Mouse (Mus musculus) MEL (cell line): Measurements from ENCODE around the gene Pef1. TPM values are rescaled to one million over a fixed set of nuclear protein-coding genes. Genes with fewer than 3 reads are reported as not detected.

ENCODE experiments used
- DNase-seq: peaks from one replicate; pipeline ENCODE4 v3.0.0; 2011; ENCODE audit warnings: low read depth, low spot score
- H3K27ac ChIP-seq: 2 replicates; pipeline ENCODE4 v1.5.1; 2012; ENCODE audit warnings: low read depth, mild to moderate bottlenecking, control low read depth, low read length, moderate library complexity; ENCODE audit not compliant: control insufficient read depth
- H3K27me3 ChIP-seq, 2 experiments: fragments of 150-350 bp in 1 of 2; sonication (generic) in 1 of 2; 2 replicates each; pipeline ENCODE4 v1.6.1; 2012; ENCODE audit warnings: low read length in 2 of 2, mild to moderate bottlenecking in 2 of 2, improper control_type of control experiment in 1 of 2, moderate library complexity in 1 of 2; ENCODE audit not compliant: insufficient read depth in 2 of 2, control insufficient read depth in 1 of 2
- H3K36me3 ChIP-seq, 2 experiments: 2 replicates each; pipeline ENCODE4 v1.6.1; 2012 to 2014; ENCODE audit warnings: low read length in 2 of 2, improper control_type of control experiment in 1 of 2, inconsistent platforms in 1 of 2, mild to moderate bottlenecking in 1 of 2; ENCODE audit not compliant: insufficient read depth in 2 of 2, control insufficient read depth in 1 of 2
- H3K4me1 ChIP-seq, 2 experiments: fragments of 150-350 bp in 1 of 2; sonication (generic) in 1 of 2; 2 replicates each; pipeline ENCODE4 v1.6.1; 2012; ENCODE audit warnings: low read length in 2 of 2, improper control_type of control experiment in 1 of 2, mild to moderate bottlenecking in 1 of 2; ENCODE audit not compliant: insufficient read depth in 2 of 2, control insufficient read depth in 1 of 2
- H3K4me3 ChIP-seq, 2 experiments: fragments of 150-350 bp in 1 of 2; sonication (generic) in 1 of 2; 2 replicates each; pipeline ENCODE4 v1.5.1; 2012; ENCODE audit warnings: low read depth in 2 of 2, low read length in 2 of 2, mild to moderate bottlenecking in 2 of 2, moderate library complexity in 2 of 2, control low read depth in 1 of 2, improper control_type of control experiment in 1 of 2; ENCODE audit not compliant: control insufficient read depth in 1 of 2, insufficient read depth in 1 of 2
- H3K79me2 ChIP-seq: 2 replicates; pipeline ENCODE4 v1.6.1; 2012; ENCODE audit warnings: mild to moderate bottlenecking, low read length, moderate library complexity; ENCODE audit not compliant: control insufficient read depth, poor library complexity, insufficient read depth
- H3K9ac ChIP-seq: 2 replicates; pipeline ENCODE4 v1.6.1; 2012; ENCODE audit warnings: low read depth, mild to moderate bottlenecking, control low read depth, low read length, moderate library complexity; ENCODE audit not compliant: control insufficient read depth, poor library complexity, severe bottlenecking
- H3K9me3 ChIP-seq: fragments of 150-350 bp; sonication (generic); replicated peaks from 2 replicates; pipeline ENCODE4 v1.6.1; 2012; ENCODE audit warnings: mild to moderate bottlenecking, low read length, improper control_type of control experiment, moderate library complexity; ENCODE audit not compliant: insufficient read depth
- CHD2 ChIP-seq: IDR thresholded peaks from 2 replicates; pipeline ENCODE4 v1.6.1; 2011; ENCODE audit warnings: low read length, improper control_type of control experiment
- CTCF ChIP-seq, 3 experiments: IDR thresholded peaks in 2 of 3; conservative IDR thresholded peaks in 1 of 3; 2 replicates each; pipeline ENCODE4 v1.5.1; 2011 to 2012; ENCODE audit warnings: low read length in 3 of 3, low read depth in 2 of 3, mild to moderate bottlenecking in 2 of 3, improper control_type of control experiment in 1 of 3, inconsistent platforms in 1 of 3, mixed read lengths in 1 of 3, moderate library complexity in 1 of 3; ENCODE audit not compliant: control insufficient read depth in 1 of 3, insufficient read depth in 1 of 3, poor library complexity in 1 of 3, severe bottlenecking in 1 of 3
- EP300 ChIP-seq, 2 experiments: IDR thresholded peaks; 2 replicates each; pipeline ENCODE4 v1.6.1; 2011; ENCODE audit warnings: improper control_type of control experiment in 2 of 2, low read length in 2 of 2, low read depth in 1 of 2, mild to moderate bottlenecking in 1 of 2
- GABPA ChIP-seq: IDR thresholded peaks from 2 replicates; pipeline ENCODE4 v1.6.1; 2012; ENCODE audit warnings: low read depth, mild to moderate bottlenecking, inconsistent platforms, low read length, improper control_type of control experiment, moderate library complexity
- HCFC1 ChIP-seq: IDR thresholded peaks from 2 replicates; pipeline ENCODE4 v1.6.1; 2012; ENCODE audit warnings: low read depth, mild to moderate bottlenecking, inconsistent platforms, low read length, improper control_type of control experiment, moderate library complexity
- JUND ChIP-seq: IDR thresholded peaks from 2 replicates; pipeline ENCODE4 v1.6.1; 2011; ENCODE audit warnings: low read depth, mild to moderate bottlenecking, improper control_type of control experiment, low read length
- KAT2A ChIP-seq: conservative IDR thresholded peaks from 2 replicates; pipeline ENCODE4 v1.6.1; 2012; ENCODE audit warnings: low read depth, low read length, improper control_type of control experiment, inconsistent platforms
- MAZ ChIP-seq: IDR thresholded peaks from 2 replicates; pipeline ENCODE4 v1.6.1; 2012; ENCODE audit warnings: low read depth, mild to moderate bottlenecking, inconsistent platforms, low read length, improper control_type of control experiment
- MEF2A ChIP-seq: IDR thresholded peaks from 2 replicates; pipeline ENCODE4 v1.6.1; 2014; ENCODE audit warnings: low read depth, mild to moderate bottlenecking, inconsistent platforms, low read length, improper control_type of control experiment; ENCODE audit not compliant: poor library complexity, insufficient replicate concordance, severe bottlenecking; ENCODE audit errors: extremely low read depth
- MXI1 ChIP-seq: IDR thresholded peaks from 2 replicates; pipeline ENCODE4 v1.6.1; 2011; ENCODE audit warnings: mild to moderate bottlenecking, low read depth, low read length, improper control_type of control experiment
- MYB ChIP-seq: IDR thresholded peaks from 2 replicates; pipeline ENCODE4 v1.6.1; 2011; ENCODE audit warnings: mild to moderate bottlenecking, low read depth, low read length, improper control_type of control experiment
- MYC ChIP-seq: IDR thresholded peaks from 2 replicates; pipeline ENCODE4 v1.6.1; 2011; ENCODE audit warnings: low read depth, mild to moderate bottlenecking, low read length, improper control_type of control experiment, moderate library complexity
- NRF1 ChIP-seq: IDR thresholded peaks from 2 replicates; pipeline ENCODE4 v1.6.1; 2014; ENCODE audit warnings: low read depth, mild to moderate bottlenecking, inconsistent platforms, low read length, improper control_type of control experiment, moderate library complexity; ENCODE audit not compliant: poor library complexity, insufficient read depth, severe bottlenecking
- RAD21 ChIP-seq: IDR thresholded peaks from 2 replicates; pipeline ENCODE4 v1.6.1; 2011; ENCODE audit warnings: mild to moderate bottlenecking, low read depth, low read length, improper control_type of control experiment
- RCOR1 ChIP-seq: IDR thresholded peaks from 2 replicates; pipeline ENCODE4 v1.6.1; 2012; ENCODE audit warnings: low read depth, mild to moderate bottlenecking, inconsistent platforms, low read length, improper control_type of control experiment
- SIN3A ChIP-seq: IDR thresholded peaks from 2 replicates; pipeline ENCODE4 v1.6.1; 2012; ENCODE audit warnings: low read length, improper control_type of control experiment, inconsistent platforms
- SMC3 ChIP-seq: IDR thresholded peaks from 2 replicates; pipeline ENCODE4 v1.6.1; 2011; ENCODE audit warnings: low read depth, low read length, improper control_type of control experiment
- TAL1 ChIP-seq: IDR thresholded peaks from 2 replicates; pipeline ENCODE4 v1.6.1; 2012; ENCODE audit warnings: mild to moderate bottlenecking, inconsistent platforms, low read length, moderate library complexity, mixed read lengths
- TBP ChIP-seq: IDR thresholded peaks from 2 replicates; pipeline ENCODE4 v1.8.0; 2011; ENCODE audit warnings: low read depth, low read length, improper control_type of control experiment
- UBTF ChIP-seq: IDR thresholded peaks from 2 replicates; pipeline ENCODE4 v1.6.1; 2012; ENCODE audit warnings: low read depth, mild to moderate bottlenecking, inconsistent platforms, low read length, improper control_type of control experiment, moderate library complexity, borderline replicate concordance; ENCODE audit not compliant: insufficient read depth
- USF1 ChIP-seq: IDR thresholded peaks from 2 replicates; pipeline ENCODE4 v1.6.1; 2014; ENCODE audit warnings: low read depth, mild to moderate bottlenecking, inconsistent platforms, low read length, improper control_type of control experiment, moderate library complexity
- ZKSCAN1 ChIP-seq: IDR thresholded peaks from 2 replicates; pipeline ENCODE4 v1.6.1; 2012; ENCODE audit warnings: low read depth, mild to moderate bottlenecking, inconsistent platforms, low read length, improper control_type of control experiment, moderate library complexity
- ZMIZ1 ChIP-seq: IDR thresholded peaks from 2 replicates; pipeline ENCODE4 v1.6.1; 2012; ENCODE audit warnings: low read depth, mild to moderate bottlenecking, inconsistent platforms, low read length, improper control_type of control experiment, moderate library complexity
- ZNF384 ChIP-seq: IDR thresholded peaks from 2 replicates; pipeline ENCODE4 v1.6.1; 2012; ENCODE audit warnings: low read depth, mild to moderate bottlenecking, inconsistent platforms, low read length, improper control_type of control experiment
- polyA plus RNA-seq, 2 experiments: library from polyadenylated mRNA; stranded (reverse) in 1 of 2; unstranded in 1 of 2; fragments of >175 nt in 1 of 2; fragments of >200 nt in 1 of 2; gene quantifications; 2 replicates each; pipeline versions ENCODE4 v1.2.1 to v1.2.4; 2012; ENCODE audit warnings: low replicate concordance in 2 of 2, low read depth in 1 of 2; ENCODE audit not compliant: insufficient read length in 2 of 2, insufficient read depth in 1 of 2, missing spikeins in 1 of 2
- total RNA-seq: library from RNA; depleted of rRNA; stranded (reverse); fragments of 300-350 nt; gene quantifications from 2 replicates; pipeline ENCODE4 v1.2.3, GENCODE M21; 2012

The Pef1 gene
- total and polyA plus RNA-seq, 3 experiments, result 27.3 to 49.8 TPM; not detected in 1

DNA sequence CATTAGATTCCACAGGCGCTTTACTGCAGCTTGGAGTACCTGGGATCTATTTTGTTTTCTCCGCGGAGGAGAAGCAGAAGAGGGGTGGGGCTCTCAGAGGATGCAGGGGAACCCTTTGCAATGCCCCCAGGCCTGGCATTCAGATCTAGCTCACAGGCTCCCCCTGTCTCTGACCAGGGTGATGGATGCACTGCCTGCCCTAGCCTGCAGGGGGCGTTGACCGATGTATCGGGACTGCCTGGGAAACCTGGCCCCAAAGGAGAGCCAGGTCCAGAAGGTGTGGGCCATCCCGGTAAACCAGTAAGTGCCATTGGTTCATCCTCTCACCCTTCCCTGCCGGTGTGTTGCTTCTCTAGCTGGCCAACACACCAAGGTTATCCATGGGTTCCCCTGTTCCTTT is 35.5 kb upstream of the Pef1 start:
- no peaks in the 10 kb centered on the region for H3K36me3 ChIP-seq
- peaks cover 2 to 7% of the 10 kb centered on the region in 2 experiments; a peak in 2 of 4 replicates for H3K4me1 ChIP-seq
- no peak overlapping the region for H3K4me3 ChIP-seq
- no peak overlapping the region for H3K27ac ChIP-seq
- no peak overlapping the region for H3K9ac ChIP-seq
- H3K79me2 ChIP-seq, result no peaks in the 10 kb centered on the region
- peak; percentile 22 for DNase-seq
- no peaks in the 10 kb centered on the region for H3K9me3 ChIP-seq
- peaks cover 0 to 5% of the 10 kb centered on the region in 2 experiments; a peak in 3 of 4 replicates for H3K27me3 ChIP-seq
- TF ChIP-seq SIN3A (no peak), RAD21 (peak; percentile 14), KAT2A (no peak), HCFC1 (no peak), CHD2 (no peak), GABPA (no peak), CTCF (IDR thresholded peaks at IDR 0.05 in 2 of 3, conservative IDR thresholded peaks at IDR 0.05 in 1 of 3; ENCODE audit: control insufficient read depth in 1 of 3, insufficient read depth in 1 of 3, low read depth in 2 of 3, low read length in 3 of 3, poor library complexity in 1 of 3, severe bottlenecking in 1 of 3) (peak; percentile 60 to 87 (median 71)), SMC3 (peak; percentile 42), EP300 (IDR thresholded peaks at IDR 0.05; ENCODE audit: low read depth in 1 of 2, low read length in 2 of 2) (no peak), RCOR1 (no peak), MAZ (no peak), TAL1 (no peak), USF1 (no peak), ZMIZ1 (no peak), UBTF (no peak), NRF1 (no peak), MEF2A (no peak), TBP (no peak), MYB (no peak), ZKSCAN1 (no peak), MXI1 (no peak), JUND (no peak)

DNA sequence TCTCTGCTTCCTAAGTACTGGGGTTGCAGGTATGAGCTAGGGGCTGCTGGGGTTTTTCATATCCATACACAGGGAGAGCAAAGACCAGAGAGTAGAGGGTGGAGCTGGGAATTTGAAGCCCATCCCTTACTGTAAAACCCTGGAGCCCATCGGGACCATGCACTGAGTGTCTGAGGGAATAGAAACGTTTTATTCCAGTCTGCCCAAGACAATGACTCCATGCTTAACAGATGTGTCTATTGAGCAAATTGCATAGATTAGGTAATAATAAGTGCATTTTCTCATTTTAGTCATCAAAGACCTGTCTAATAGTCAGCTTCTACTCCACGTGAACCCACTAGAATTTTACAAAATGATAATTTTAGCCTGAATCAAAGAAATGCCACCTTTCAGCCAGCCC is 31.8 kb upstream of the Pef1 start:
- peaks cover 2 to 15% of the 10 kb centered on the region in 2 experiments; a peak in 2 of 4 replicates for H3K4me1 ChIP-seq
- peaks cover 0 to 2% of the 10 kb centered on the region in 2 experiments; a peak in 1 of 4 replicates for H3K36me3 ChIP-seq
- H3K9ac ChIP-seq, result no peak overlapping the region
- H3K9me3 ChIP-seq, result no peaks in the 10 kb centered on the region
- H3K27me3 ChIP-seq, result no peaks in the 10 kb centered on the region; a peak in 2 of 4 replicates
- DNase-seq, result no peak
- H3K27ac ChIP-seq, result no peak overlapping the region
- H3K4me3 ChIP-seq, result no peak overlapping the region
- TF ChIP-seq UBTF (no peak), TBP (no peak), ZNF384 (no peak), HCFC1 (no peak), RCOR1 (no peak), MEF2A (no peak), MYC (no peak)
- no peaks in the 10 kb centered on the region for H3K79me2 ChIP-seq
